Mouse (Mus musculus) midbrain, embryonic 14.5 days (tissue): ENCODE results near the gene Klc1. TPM values are rescaled to one million over a fixed set of nuclear protein-coding genes. Genes with fewer than 3 reads are reported as not detected.

Source experiments
- ATAC-seq: fragments of 200-750 bp; cut with Nextera tagmentation; 2 replicates; pipeline ENCODE4 v1.8.0; 2017; ENCODE audit warnings: moderate number of reproducible peaks, moderate library complexity; ENCODE audit not compliant: low FRiP score, low TSS enrichment
- DNase-seq: peaks from one replicate; pipeline ENCODE4 v3.0.0-alpha.2; 2015
- H3K27ac ChIP-seq: fragments of 300-500 bp; sonication (generic); replicated peaks from 2 replicates; pipeline ENCODE4 v1.5.1; 2014; ENCODE audit warnings: mild to moderate bottlenecking, low read depth, low read length, moderate library complexity
- H3K27me3 ChIP-seq: fragments of 300-500 bp; sonication (generic); 2 replicates; pipeline ENCODE4 v1.6.1; 2014; ENCODE audit warnings: low read length, control low read depth, mixed read lengths; ENCODE audit not compliant: control insufficient read depth, insufficient read depth
- H3K36me3 ChIP-seq: fragments of 300-500 bp; sonication (generic); 2 replicates; pipeline ENCODE4 v1.6.1; 2014; ENCODE audit warnings: low read length, control low read depth; ENCODE audit not compliant: control insufficient read depth, insufficient read depth
- H3K4me1 ChIP-seq: fragments of 300-500 bp; sonication (generic); 2 replicates; pipeline ENCODE4 v1.6.1; 2014; ENCODE audit warnings: mild to moderate bottlenecking, antibody characterized with exemption, low read length, control low read depth; ENCODE audit not compliant: control insufficient read depth, insufficient read depth
- H3K4me2 ChIP-seq: fragments of 300-500 bp; sonication (generic); 2 replicates; pipeline ENCODE4 v1.6.1; 2014; ENCODE audit warnings: mild to moderate bottlenecking, low read length, moderate library complexity
- H3K4me3 ChIP-seq: fragments of 300-500 bp; sonication (generic); replicated peaks from 2 replicates; pipeline ENCODE4 v1.5.1; 2014; ENCODE audit warnings: low read depth, low read length
- H3K9ac ChIP-seq: fragments of 300-500 bp; sonication (generic); replicated peaks from 2 replicates; pipeline ENCODE4 v1.6.1; 2014; ENCODE audit warnings: mild to moderate bottlenecking, low read length, moderate library complexity
- H3K9me3 ChIP-seq: fragments of 300-500 bp; sonication (generic); 2 replicates; pipeline ENCODE4 v1.6.1; 2016; ENCODE audit warnings: low read length, control low read depth, mixed read lengths; ENCODE audit not compliant: control insufficient read depth
- WGBS: fragments of 180-500 bp; shearing (Covaris S2); extraction: QIAGEN DNeasy Blood & Tissue Kit; methylation state at CpG from one replicate; pipeline ENCODE4 v1.1.7; 2014; 5-methylcytosine and 5-hydroxymethylcytosine counted together
- polyA plus RNA-seq: library from polyadenylated mRNA; unstranded; fragments of >200 nt; fragmentation: Nextera tagmentation; extraction: Ambion mirVana; gene quantifications from 2 replicates; pipeline ENCODE4 v1.2.1, GENCODE M21; 2014

The Klc1 gene
- polyA plus RNA-seq, 1 experiment from 2014 or later, result 628 TPM

GRCm38 (mm10) chr12:111770651-111771050, 12.0 kb downstream of the Klc1 start:
- no peak for DNase-seq
- Histone ChIP-seq H3K4me1 (peaks cover 14% of the 10 kb centered on the region), H3K27me3 (no peaks in the 10 kb centered on the region), H3K27ac (no peak overlapping the region; the same call in 1 of the 2 replicates), H3K4me2 (no peak overlapping the region), H3K9ac (no peak overlapping the region), H3K4me3 (no peak overlapping the region), H3K9me3 (no peaks in the 10 kb centered on the region), H3K36me3 (peaks cover 41% of the 10 kb centered on the region)
- ATAC-seq, result no peak
- 89% methylated on average over 10 of the region's 10 CpGs for WGBS

DNA sequence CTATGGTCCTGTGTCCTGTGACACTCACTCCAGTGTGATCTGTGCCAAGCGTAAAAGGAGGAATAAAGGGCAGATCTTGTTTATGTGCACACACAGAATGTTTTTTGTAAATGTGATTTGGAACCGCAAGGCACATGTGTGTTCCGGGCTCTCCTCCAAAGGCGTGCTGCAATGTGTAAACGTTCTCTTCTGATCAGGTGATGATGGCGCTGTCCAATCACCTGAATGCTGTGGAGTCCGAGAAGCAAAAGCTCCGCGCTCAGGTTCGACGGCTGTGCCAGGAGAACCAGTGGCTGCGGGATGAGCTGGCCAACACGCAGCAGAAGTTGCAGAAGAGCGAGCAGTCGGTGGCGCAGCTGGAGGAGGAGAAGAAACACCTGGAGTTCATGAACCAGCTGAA, 15.5 kb downstream of the Klc1 start:
- H3K36me3 ChIP-seq, result peaks cover 75% of the 10 kb centered on the region
- H3K4me2 ChIP-seq, result no peak overlapping the region
- H3K4me3 ChIP-seq, result no peak overlapping the region
- no peak for DNase-seq
- H3K27me3 ChIP-seq, result no peaks in the 10 kb centered on the region
- WGBS, result 92% methylated on average over 16 of the region's 16 CpGs
- H3K27ac ChIP-seq, result no peak overlapping the region
- no peaks in the 10 kb centered on the region for H3K4me1 ChIP-seq
- no peak overlapping the region for H3K9ac ChIP-seq
- no peaks in the 10 kb centered on the region for H3K9me3 ChIP-seq
- ATAC-seq, result no peak

GRCm38 (mm10) chr12:111774845-111775244, 16.2 kb downstream of the Klc1 start:
- H3K4me3 ChIP-seq, result no peak overlapping the region
- H3K4me1 ChIP-seq, result no peaks in the 10 kb centered on the region
- H3K9me3 ChIP-seq, result no peaks in the 10 kb centered on the region
- DNase-seq (peak; percentile 37), ATAC-seq (no peak)
- 60% methylated on average over 15 of the region's 15 CpGs for WGBS
- H3K4me2 ChIP-seq, result no peak overlapping the region
- no peak overlapping the region for H3K27ac ChIP-seq
- H3K9ac ChIP-seq, result no peak overlapping the region
- H3K36me3 ChIP-seq, result peaks cover 81% of the 10 kb centered on the region
- H3K27me3 ChIP-seq, result no peaks in the 10 kb centered on the region

GRCm38 (mm10) chr12:111777919-111778318, 19.3 kb downstream of the Klc1 start:
- DNase-seq, result no peak
- Histone ChIP-seq H3K9ac (no peak overlapping the region), H3K27me3 (no peaks in the 10 kb centered on the region), H3K4me1 (no peaks in the 10 kb centered on the region), H3K36me3 (peaks cover 98% of the 10 kb centered on the region), H3K4me3 (no peak overlapping the region), H3K4me2 (no peak overlapping the region), H3K9me3 (no peaks in the 10 kb centered on the region), H3K27ac (no peak overlapping the region)
- ATAC-seq, result no peak
- 93% methylated on average over 13 of the region's 13 CpGs for WGBS

DNA sequence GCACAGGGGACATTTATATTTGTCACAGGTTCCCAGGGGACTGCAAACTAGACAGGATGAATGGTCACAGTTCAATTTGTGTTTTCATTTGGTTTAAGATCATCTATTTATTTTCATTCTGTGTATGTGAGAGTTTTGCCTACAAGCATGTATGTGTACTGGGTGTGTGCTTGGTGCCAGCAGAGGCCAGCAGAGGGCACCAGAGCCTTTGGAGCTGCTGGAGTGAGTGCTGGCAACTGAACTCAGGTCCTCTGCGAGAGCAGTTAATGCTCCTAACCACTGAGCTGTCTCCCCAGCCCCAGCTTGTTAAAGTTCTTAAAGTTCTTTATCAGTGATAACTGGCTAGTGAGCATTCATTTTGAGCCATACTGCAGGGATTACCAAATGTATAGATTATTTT, 20.9 kb downstream of the Klc1 start:
- 100% methylated on average over 1 of the region's 1 CpGs for WGBS
- Histone ChIP-seq H3K4me1 (no peaks in the 10 kb centered on the region), H3K27me3 (no peaks in the 10 kb centered on the region), H3K4me2 (no peak overlapping the region), H3K9me3 (no peaks in the 10 kb centered on the region), H3K27ac (no peak overlapping the region), H3K9ac (no peak overlapping the region), H3K4me3 (no peak overlapping the region), H3K36me3 (peaks cover 95% of the 10 kb centered on the region)
- DNase-seq, result no peak
- no peak for ATAC-seq

DNA sequence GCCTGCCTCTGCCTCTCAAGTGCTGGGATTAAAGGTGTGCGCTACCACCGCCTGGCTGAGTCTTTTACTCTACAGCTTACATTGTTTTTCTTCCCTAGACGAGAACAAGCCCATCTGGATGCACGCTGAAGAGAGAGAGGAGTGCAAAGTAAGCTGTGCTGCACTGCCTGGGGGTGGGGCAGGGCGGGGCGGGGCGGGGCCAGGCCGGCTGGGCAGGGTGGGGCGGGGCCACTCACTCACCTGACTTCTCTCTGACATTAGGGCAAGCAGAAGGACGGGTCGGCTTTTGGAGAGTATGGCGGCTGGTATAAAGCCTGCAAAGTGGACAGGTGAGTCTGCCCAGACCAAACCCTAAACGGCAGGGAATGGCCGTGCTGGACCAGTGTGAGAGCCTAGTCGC, 26.5 kb downstream of the Klc1 start:
- 79% methylated on average over 15 of the region's 15 CpGs for WGBS
- Histone ChIP-seq H3K9ac (no peak overlapping the region), H3K4me2 (no peak overlapping the region), H3K27ac (no peak overlapping the region), H3K4me1 (no peaks in the 10 kb centered on the region), H3K36me3 (peaks cover 94% of the 10 kb centered on the region), H3K4me3 (no peak overlapping the region), H3K9me3 (no peaks in the 10 kb centered on the region), H3K27me3 (no peaks in the 10 kb centered on the region)
- ATAC-seq (no peak), DNase-seq (no peak)

DNA sequence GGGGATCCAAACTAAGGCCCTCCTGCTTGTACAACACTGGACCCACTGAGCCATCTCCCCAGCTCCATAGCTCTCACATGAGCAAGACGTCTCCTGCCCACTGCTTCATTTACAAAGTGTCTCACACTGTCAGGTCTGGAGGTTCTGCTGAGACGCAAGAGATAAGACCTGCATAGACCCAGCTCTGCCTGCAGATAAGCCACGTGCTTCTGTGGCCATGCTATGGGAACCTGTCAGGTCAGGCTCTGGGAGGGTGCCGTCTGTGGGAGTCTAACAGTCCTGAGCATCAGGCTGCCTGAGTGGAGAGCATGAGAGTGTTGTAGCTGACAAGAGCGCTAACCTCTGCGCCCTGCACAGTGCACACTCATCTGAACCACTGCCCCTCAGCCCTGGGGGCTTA, 28.4 kb downstream of the Klc1 start:
- ATAC-seq, result no peak
- 96% methylated on average over 6 of the region's 6 CpGs for WGBS
- Histone ChIP-seq H3K4me2 (no peak overlapping the region), H3K27me3 (no peaks in the 10 kb centered on the region), H3K4me3 (no peak overlapping the region), H3K27ac (no peak overlapping the region), H3K36me3 (peaks cover 94% of the 10 kb centered on the region), H3K4me1 (no peaks in the 10 kb centered on the region), H3K9ac (no peak overlapping the region), H3K9me3 (no peaks in the 10 kb centered on the region)
- DNase-seq, result no peak

DNA sequence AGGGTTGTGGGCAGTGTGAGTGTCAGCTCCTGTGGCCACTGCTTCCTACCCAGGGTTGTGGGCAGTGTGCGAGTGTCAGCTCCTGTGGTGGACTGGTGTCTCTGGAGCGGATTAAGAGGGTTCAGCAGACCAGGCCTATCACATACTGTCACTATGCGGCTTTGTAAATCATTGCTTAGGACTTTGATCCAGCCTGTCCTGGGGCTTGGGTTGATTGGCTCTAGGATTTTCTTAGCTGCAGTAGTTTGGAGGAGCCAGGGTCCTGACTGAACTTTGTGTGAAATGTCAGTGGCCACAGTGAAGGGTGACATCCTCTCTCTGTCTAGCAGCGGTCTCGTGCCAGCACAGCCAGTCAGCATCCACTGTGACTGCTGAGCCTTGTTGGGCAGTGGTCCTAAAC, 31.4 kb downstream of the Klc1 start:
- Histone ChIP-seq H3K4me3 (no peak overlapping the region), H3K27ac (no peak overlapping the region), H3K27me3 (no peaks in the 10 kb centered on the region), H3K9ac (no peak overlapping the region), H3K4me2 (no peak overlapping the region), H3K9me3 (no peaks in the 10 kb centered on the region), H3K36me3 (peaks cover 98% of the 10 kb centered on the region), H3K4me1 (no peaks in the 10 kb centered on the region)
- 98% methylated on average over 5 of the region's 5 CpGs for WGBS
- ATAC-seq (no peak), DNase-seq (no peak)

- no peak for ATAC-seq
- Histone ChIP-seq H3K36me3 (peaks cover 98% of the 10 kb centered on the region), H3K4me1 (no peaks in the 10 kb centered on the region), H3K9ac (no peak overlapping the region), H3K9me3 (no peaks in the 10 kb centered on the region), H3K27ac (no peak overlapping the region), H3K27me3 (no peaks in the 10 kb centered on the region), H3K4me2 (no peak overlapping the region), H3K4me3 (no peak overlapping the region)
- WGBS, result 94% methylated on average over 7 of the region's 7 CpGs
- no peak for DNase-seq
Observed at GRCm38 (mm10) chr12:111790631-111791030, 32.0 kb downstream of the Klc1 start.
